Mouse (Mus musculus): ENCODE measurements around the gene Sfn.

Sfn gene

DNA sequence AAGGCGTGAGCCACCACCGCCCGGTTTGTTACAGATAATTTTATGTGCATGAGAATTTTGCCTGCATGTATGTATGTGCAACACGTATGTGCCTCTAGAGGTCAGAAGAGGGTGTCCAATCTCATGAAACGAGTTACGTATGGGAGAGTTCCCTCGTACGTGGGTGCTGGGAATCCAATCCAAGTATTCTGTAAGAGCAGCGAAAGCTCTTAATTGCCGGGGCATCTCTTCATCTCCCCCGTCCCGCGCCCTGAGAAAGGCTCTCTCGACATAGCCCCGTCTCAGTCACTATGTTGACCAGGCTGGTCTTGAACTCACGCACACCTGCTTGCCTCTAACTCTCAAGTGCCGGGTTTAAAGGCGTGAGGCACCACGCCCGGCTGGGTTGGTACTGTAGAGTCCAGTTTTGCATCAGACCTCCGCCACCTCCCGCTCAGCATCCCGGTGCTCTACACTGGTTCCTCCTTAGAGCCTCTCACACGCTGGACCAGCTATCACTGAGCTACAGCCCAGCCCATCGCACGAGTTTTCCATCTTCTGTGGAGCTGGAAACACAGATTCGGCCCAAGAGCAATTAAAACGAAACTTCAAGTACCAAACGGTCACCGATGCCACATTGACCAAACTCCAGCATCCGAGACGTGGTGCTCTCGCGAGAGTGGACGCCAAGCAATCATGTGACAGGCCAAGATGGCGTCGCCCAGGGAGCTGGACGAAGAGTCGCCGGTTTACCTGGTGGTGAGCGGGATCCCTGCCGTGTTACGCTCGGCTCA, 27.7 kb downstream of the Sfn start, which contains the start of gene Gpatch3:
TSS of gene Gpatch3 (plus strand) at position 676 of the 773 bp plus-strand sequence.
- peak; percentile 88 for DNase-seq

DNA sequence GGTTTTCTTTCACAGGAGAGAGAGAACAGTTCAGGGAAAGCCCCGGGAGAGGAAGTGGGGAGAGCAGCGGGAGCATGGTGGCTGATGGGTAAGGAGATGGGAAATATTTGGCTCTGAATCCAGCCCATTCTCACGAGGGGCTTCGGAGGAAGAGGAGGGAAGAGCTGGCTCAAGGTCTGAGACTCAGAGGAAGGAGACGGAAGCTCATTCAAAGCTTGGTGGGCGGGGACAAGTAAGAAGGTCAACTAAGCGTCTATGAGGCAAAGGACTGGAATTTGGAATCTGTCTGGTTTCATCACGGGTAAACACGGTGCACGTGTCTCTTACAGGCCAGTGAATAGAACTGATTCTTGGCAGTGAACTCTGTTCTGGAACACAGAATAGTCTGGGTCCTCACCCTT, 31.9 kb downstream of the Sfn start:
- no peak for DNase-seq

DNA sequence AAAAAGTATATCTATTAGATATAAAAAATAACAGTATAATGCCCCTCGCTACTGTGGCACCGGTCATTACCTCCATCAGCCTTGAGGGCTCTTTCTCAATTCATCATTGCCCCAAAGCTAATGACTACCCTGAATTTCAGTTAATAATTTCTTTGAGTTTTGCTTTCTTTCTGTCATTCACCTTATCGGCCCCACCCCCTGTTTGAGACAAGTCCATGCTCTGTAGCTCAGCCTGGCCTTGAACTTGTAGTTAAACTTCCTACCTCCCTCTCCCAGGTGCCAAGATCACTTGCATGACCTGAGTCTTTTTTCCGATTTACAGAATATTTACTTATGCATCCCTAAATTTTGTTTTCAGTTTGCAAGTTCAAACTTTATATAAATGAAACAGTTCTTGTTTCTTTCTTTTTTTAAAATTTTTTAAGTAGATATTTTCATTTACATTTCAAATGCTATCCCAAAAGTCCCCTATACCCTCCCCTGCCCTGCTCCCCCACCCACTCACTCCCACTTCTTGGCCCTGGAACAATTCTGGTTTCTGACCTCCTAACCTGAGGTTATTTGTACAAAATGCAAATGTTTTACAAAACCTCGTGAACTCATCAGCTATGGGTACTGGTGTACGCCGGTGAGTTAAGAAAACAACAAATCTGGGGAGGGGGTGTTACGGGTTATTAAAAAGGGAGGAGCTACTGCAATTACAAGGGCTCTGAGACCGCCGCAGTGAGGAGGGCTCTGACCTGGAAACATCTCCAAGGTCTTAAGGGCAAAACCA, 32.5 kb downstream of the Sfn start:
- no peak for DNase-seq

DNA sequence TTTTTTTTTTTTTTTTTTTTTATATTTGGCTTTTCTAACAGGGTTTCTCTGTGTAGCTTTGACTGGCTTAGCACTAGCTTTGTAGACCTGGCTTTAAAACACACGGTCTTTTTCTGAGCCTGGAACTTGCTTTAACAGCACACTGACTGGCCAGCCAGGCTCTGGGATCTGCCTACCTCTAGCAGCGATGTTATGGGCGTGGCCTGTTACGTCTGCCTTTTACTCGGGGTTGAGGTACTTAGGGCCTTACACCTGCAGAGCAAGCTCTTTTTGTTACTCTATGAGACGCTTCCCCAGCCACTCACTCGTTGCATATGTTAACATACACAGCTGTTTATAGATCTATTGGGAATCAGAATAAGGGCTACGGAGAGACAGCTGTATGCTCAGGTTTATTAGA, 34.7 kb downstream of the Sfn start:
- no peak for DNase-seq

DNA sequence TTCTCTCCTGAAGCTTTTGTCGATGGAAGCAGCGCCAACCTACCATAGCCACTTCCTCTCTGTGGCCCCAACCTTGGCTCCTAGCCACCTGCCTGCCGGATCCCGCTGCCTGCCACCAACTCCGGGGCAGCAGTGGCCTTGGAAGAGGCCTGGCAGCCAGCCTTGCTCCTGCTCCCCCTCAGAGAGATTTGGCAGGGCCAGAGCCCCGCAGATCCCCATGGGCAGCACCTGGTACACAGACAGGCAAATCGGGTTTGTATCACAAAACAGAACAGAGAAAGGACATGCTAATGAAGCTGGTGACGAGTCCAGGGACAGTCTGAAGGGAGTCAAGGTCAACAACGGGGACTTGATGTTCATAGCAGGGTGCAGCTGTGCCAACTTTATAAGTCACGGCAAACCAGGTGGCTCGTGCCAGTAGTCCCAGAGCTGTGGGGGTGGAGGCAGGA, 38.8 kb downstream of the Sfn start:
- peak; percentile 19 for DNase-seq

DNA sequence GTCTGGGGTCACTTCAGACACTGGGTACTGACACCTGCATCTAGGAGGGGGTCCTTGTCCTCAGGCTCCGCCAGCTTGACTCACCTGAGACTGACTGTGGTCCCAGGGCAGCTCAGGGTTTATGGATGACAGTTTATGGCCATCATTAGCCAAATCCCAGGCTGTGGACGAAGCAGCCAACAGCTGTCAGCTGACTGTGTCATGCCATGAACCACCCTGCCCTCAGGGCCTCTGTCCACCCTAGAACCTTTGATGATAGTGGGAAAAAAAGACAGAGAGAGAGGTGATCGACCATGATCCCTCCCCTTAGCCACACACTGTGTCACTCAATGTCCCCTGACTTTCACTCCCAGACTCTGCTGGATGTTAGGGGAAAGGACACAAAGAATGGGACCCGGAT, 40.3 kb downstream of the Sfn start:
- no peak for DNase-seq

DNA sequence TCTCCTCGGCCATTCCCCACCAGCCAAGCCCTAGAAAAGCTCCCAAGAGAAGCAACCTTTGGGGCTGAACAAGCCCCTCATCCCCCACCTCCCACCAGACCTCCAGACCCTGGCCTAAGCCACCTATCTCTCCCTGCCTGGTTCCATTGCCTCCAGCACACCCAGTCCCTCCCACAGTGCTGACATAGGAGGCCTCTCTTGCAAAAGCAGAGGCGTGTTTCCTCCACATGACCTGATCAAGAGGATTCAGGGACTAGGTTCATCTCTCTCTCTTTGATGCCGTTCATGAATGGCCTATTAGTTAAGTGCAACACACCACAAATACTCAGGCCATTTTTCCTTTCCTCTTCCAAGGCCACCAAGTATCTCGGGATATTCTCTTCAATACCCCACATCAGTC, 42.1 kb downstream of the Sfn start:
- no peak for DNase-seq

DNA sequence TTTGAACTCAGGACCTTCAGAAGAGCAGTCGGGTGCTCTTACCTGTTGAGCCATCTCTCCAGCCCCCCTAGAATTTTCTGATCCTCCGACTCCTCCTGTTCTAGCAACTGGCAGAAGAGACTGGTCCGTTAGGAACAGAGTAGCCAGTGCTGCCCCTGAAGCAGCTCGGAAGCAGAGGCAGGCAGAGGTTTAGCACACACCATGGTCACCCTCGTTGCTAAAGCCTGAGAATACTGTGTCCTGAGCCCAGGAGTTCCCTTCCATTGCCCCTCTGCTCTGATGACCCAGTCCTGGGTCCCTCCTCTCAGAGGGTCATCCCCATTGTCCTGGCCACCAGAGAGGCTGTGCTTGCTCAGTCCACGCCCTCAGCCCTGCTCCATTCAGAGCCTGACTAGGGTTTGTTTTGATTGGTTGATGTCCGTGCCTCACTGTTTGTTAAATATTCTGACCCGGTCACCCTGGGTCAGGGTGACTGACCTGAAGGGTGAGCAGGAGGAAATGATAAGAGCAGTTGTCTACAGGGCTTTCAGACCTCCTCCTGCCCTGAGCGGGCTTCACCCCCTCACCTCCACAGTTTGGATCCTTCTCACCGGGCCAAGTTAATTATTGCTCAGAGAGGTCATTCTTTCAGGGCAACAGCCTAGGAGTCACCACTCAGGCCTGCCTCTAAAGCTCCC, 44.8 kb downstream of the Sfn start:
- no peak for DNase-seq

DNA sequence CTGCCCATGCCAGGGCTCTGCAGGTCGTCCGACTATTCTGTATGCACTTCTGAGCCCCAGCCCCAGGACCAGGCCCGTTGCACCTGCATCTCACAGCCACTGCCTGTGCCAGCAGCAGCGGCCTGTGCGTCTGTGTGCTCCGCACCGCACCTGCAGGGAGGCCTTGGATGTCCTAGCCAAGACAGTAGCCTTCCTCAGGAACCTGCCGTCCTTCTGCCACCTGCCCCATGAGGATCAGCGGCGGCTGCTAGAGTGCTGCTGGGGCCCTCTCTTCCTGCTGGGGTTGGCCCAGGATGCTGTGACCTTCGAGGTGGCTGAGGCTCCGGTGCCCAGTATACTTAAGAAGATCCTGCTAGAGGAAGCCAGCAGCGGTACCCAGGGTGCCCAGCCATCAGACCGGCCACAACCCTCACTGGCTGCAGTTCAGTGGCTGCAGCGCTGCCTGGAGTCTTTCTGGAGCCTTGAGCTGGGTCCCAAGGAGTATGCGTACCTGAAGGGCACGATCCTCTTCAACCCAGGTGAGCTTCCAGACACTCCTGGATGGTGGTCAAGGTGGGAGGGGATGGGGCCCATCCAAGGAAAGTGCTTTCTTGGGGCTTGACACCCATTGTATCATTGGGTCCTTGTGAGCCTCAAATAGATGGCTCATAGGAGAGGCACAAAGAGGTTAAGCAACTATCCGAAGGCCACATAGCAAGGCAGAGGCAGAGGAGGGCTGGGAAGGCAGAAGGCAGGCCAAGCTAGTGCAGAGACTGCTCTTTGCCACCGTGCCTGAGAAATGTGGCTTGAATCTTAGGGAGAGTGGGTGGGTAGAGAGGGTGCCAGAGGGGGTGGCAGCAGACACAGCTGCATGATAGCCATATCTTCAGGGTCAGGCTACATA, 48.3 kb downstream of the Sfn start:
- DNase-seq: no peak

DNA sequence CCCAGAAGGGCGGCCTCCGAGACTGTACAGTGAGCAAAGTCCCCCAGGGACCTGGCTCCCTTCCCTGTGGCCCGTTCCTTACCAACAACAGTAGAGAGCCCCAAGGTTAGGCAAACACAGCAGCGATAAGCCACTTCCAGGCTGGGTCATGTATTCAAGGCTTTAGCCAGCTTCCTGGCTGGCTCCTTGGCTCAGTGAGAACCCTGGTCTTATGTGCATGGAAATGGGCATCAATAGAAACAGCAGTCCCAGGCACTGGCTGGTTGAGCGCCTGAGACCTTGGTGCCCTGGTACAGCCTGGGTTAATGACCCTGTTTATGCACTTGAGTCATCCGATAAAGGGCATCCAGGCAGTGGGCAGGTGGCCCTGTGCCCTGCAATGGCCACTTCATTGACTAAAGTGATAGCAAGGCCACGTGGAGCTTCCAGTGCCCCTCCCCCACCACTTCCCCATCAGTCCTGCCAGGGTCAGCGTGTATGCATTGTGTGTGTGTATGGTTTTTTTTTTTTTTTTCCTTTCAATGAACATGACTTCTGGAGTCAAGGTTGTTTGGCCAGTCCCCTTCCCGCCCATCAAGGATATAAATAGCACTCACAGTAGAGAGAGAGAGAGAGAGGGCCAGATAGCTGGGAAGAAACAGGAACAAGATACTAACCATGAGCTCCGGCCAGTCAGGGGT, 49.1 kb downstream of the Sfn start, which contains the start of gene Nr0b2:
TSS of gene Nr0b2 (plus strand) at position 609 of the 680 bp plus-strand sequence.
- DNase-seq: no peak

DNA sequence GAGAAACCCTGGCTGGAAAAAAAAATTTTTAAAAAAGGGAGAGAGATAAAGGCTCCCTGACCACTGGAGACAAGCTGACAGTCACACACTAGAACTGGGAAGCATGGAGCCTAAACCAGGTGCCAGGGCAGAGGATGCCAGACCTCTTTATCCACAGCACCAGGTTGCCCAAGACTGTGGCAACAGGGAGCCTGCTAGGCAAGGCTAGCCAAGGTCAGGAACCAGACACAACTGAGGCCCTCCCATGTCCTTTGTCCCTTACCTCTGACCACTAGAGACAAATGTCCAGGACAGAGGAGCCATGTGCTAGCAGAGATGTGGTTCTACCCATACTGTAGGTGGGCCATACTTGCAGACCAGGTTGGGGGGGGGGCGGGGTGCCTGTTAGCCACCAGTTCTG, 49.9 kb downstream of the Sfn start:
- no peak for DNase-seq
